In genomic region chr11:20376642-20377041, GRCm38 (mm10) we compare ENCODE assay signal across 15 mouse cellular contexts.
"Had no signal": no experiment of that assay in that cellular context is flagged by ENCODE, and none has a peak within 500 bp of the region (broad histone marks: within the 10 kb centered on the region; RNA-seq: fewer than 3 reads in every experiment).

No protein-coding gene starts in this region.

- H3K9me3 ChIP-seq: intestine, embryonic 15.5 days; limb, embryonic 13.5 days; lung, embryonic 15.5 days; midbrain, embryonic 10.5 days; neural tube, embryonic 15.5 days had no signal

- H3K9ac ChIP-seq: intestine, embryonic 15.5 days; limb, embryonic 13.5 days; lung, embryonic 15.5 days; neural tube, embryonic 15.5 days had no signal

- H3K27ac ChIP-seq: intestine, embryonic 15.5 days; layer of hippocampus, adult 2 months; limb, embryonic 13.5 days; lung, embryonic 15.5 days; midbrain, embryonic 10.5 days; neural tube, embryonic 15.5 days had no signal

- H3K4me2 ChIP-seq: intestine, embryonic 15.5 days; limb, embryonic 13.5 days; lung, embryonic 15.5 days; neural tube, embryonic 15.5 days had no signal

- H3K27me3 ChIP-seq: intestine, embryonic 15.5 days; limb, embryonic 13.5 days; lung, embryonic 15.5 days; neural tube, embryonic 15.5 days had no signal

- DNase-seq: kidney, adult 18-20 months; kidney, postnatal 10 days; kidney, postnatal 4 days; left cerebral cortex, postnatal 4 days; lung, postnatal 14 days; midbrain, embryonic 14.5 days; right cerebral cortex, postnatal 4 days; thymus, postnatal 4 days had no signal

- H3K4me3 ChIP-seq: intestine, embryonic 15.5 days; layer of hippocampus, adult 2 months; limb, embryonic 13.5 days; lung, embryonic 15.5 days; midbrain, embryonic 10.5 days; myocyte; neural tube, embryonic 15.5 days had no signal

- ATAC-seq: intestine, embryonic 15.5 days had no signal

- H3K36me3 ChIP-seq: intestine, embryonic 15.5 days; limb, embryonic 13.5 days; lung, embryonic 15.5 days; midbrain, embryonic 10.5 days; neural tube, embryonic 15.5 days had no signal

- H3K4me1 ChIP-seq: intestine, embryonic 15.5 days; limb, embryonic 13.5 days; lung, embryonic 15.5 days; midbrain, embryonic 10.5 days; neural tube, embryonic 15.5 days had no signal
